Mouse (Mus musculus): ENCODE results near the gene Map2k5.

DNA sequence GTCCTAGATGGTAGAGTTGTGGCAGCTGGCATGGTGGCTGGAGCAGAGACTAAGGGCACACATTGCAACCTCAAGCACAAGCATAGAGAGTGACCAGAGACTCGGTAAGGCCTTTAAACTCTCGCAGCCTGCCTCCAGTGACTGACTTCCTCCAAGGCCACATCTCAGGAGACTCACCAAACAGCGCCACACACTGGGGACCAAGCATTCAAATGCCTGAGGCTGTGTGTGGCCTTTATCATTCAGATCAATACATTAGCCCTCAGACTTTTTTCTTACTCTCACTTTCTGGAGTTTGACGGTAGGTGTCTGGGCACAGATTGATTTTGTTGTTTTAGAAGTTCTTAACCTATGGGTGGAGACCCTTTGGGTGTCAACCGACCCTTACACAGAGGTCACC lies 259.3 kb downstream of the Map2k5 start:
- TF ChIP-seq CTCF (IDR thresholded peaks at IDR 0.05; ENCODE audit: control insufficient read depth, insufficient read depth, insufficient read length) (no peak), USF1 (IDR thresholded peaks at IDR 0.05; ENCODE audit: low read depth) (no peak), MYOG (IDR thresholded peaks at IDR 0.05; ENCODE audit: control insufficient read depth, extremely low read depth, insufficient read length) (no peak)
